Mouse (Mus musculus) limb, embryonic 12.5 days (tissue): ENCODE results near the gene Ddx39. TPM values are rescaled to one million over a fixed set of nuclear protein-coding genes. Genes with fewer than 3 reads are reported as not detected.

ENCODE experiments used
- ATAC-seq: fragments of 200-750 bp; cut with Nextera tagmentation; 2 replicates; pipeline ENCODE4 v1.8.0; 2017; ENCODE audit warnings: low read depth, moderate TSS enrichment; ENCODE audit not compliant: insufficient number of reproducible peaks, insufficient read depth, low FRiP score, low TSS enrichment
- H3K27ac ChIP-seq: fragments of 300-500 bp; sonication (generic); 2 replicates; pipeline ENCODE4 v1.5.1; 2016; ENCODE audit warnings: mild to moderate bottlenecking, moderate library complexity
- H3K27me3 ChIP-seq: fragments of 300-500 bp; sonication (generic); 2 replicates; pipeline ENCODE4 v1.6.1; 2016; ENCODE audit warnings: mild to moderate bottlenecking, moderate library complexity
- H3K36me3 ChIP-seq: fragments of 300-500 bp; sonication (generic); 2 replicates; pipeline ENCODE4 v1.6.1; 2016; ENCODE audit warnings: mild to moderate bottlenecking, moderate library complexity
- H3K4me1 ChIP-seq: fragments of 300-500 bp; sonication (generic); replicated peaks from 2 replicates; pipeline ENCODE4 v1.6.1; 2016
- H3K4me2 ChIP-seq: fragments of 300-500 bp; sonication (generic); 2 replicates; pipeline ENCODE4 v1.6.1; 2016; ENCODE audit warnings: mild to moderate bottlenecking, moderate library complexity
- H3K4me3 ChIP-seq: fragments of 300-500 bp; sonication (generic); replicated peaks from 2 replicates; pipeline ENCODE4 v1.5.1; 2016; ENCODE audit warnings: mild to moderate bottlenecking
- H3K9ac ChIP-seq: fragments of 300-500 bp; sonication (generic); replicated peaks from 2 replicates; pipeline ENCODE4 v1.6.1; 2016; ENCODE audit warnings: mild to moderate bottlenecking, moderate library complexity
- H3K9me3 ChIP-seq: fragments of 300-500 bp; sonication (generic); 2 replicates; pipeline ENCODE4 v1.6.1; 2016; ENCODE audit warnings: mild to moderate bottlenecking, moderate library complexity
- WGBS: fragments of 180-500 bp; shearing (Covaris S2); methylation state at CpG from one replicate; pipeline ENCODE4 v1.1.7; 2016; 5-methylcytosine and 5-hydroxymethylcytosine counted together
- polyA plus RNA-seq: library from polyadenylated mRNA; unstranded; fragments of >200 nt; fragmentation: Nextera tagmentation; extraction: Ambion mirVana; gene quantifications from 2 replicates; pipeline ENCODE4 v1.2.1, GENCODE M21; 2016

Ddx39 gene
- polyA plus RNA-seq, 1 experiment from 2014 or later: 155 TPM

- no peak overlapping the region for H3K27ac ChIP-seq
- H3K9me3 ChIP-seq: no peaks in the 10 kb centered on the region
- WGBS: 91% methylated on average over 11 of the region's 11 CpGs
- H3K27me3 ChIP-seq: no peaks in the 10 kb centered on the region
- H3K36me3 ChIP-seq: peaks cover 86% of the 10 kb centered on the region
- no peak for ATAC-seq
- no peak overlapping the region for H3K9ac ChIP-seq
- no peak overlapping the region for H3K4me2 ChIP-seq
- no peak overlapping the region for H3K4me3 ChIP-seq
- H3K4me1 ChIP-seq: no peaks in the 10 kb centered on the region
Measured at GRCm38 (mm10) chr8:83723447-83724083, 8.6 kb downstream of the Ddx39 start.

- no peak overlapping the region for H3K27ac ChIP-seq
- WGBS: 50% methylated on average over 15 of the region's 15 CpGs
- ATAC-seq: 0 out of 2 replicates have a peak, but pooled peaks have one; percentile 52
Measured at GRCm38 (mm10) chr8:83724697-83725482, 9.9 kb downstream of the Ddx39 start.

GRCm38 (mm10) chr8:83725521-83726102, 10.6 kb downstream of the Ddx39 start:
- no peak overlapping the region for H3K4me3 ChIP-seq
- no peak for ATAC-seq
- no peak overlapping the region for H3K9ac ChIP-seq
- H3K4me1 ChIP-seq: 0 out of 2 replicates have a peak, but pooled peaks cover 3% of the 10 kb centered on the region
- no peak overlapping the region for H3K4me2 ChIP-seq
- 91% methylated on average over 8 of the region's 8 CpGs for WGBS
- no peak overlapping the region for H3K27ac ChIP-seq
- H3K36me3 ChIP-seq: peaks cover 80% of the 10 kb centered on the region
- no peaks in the 10 kb centered on the region for H3K27me3 ChIP-seq
- H3K9me3 ChIP-seq: no peaks in the 10 kb centered on the region

More at GRCm38 (mm10) chr8:83724697-83725482, 9.9 kb downstream of the Ddx39 start:
- no peaks in the 10 kb centered on the region for H3K9me3 ChIP-seq
- 0 out of 2 replicates have a peak, but pooled peaks cover 3% of the 10 kb centered on the region for H3K4me1 ChIP-seq
- H3K4me3 ChIP-seq: no peak overlapping the region
- H3K36me3 ChIP-seq: peaks cover 83% of the 10 kb centered on the region
- no peaks in the 10 kb centered on the region for H3K27me3 ChIP-seq
- H3K4me2 ChIP-seq: no peak overlapping the region
- no peak overlapping the region for H3K9ac ChIP-seq

GRCm38 (mm10) chr8:83729009-83729807, 14.2 kb downstream of the Ddx39 start:
- H3K9ac ChIP-seq: no peak overlapping the region
- H3K27ac ChIP-seq: no peak overlapping the region
- ATAC-seq: no peak
- no peak overlapping the region for H3K4me3 ChIP-seq
- H3K4me2 ChIP-seq: no peak overlapping the region
- 0 out of 2 replicates have a peak, but pooled peaks cover 3% of the 10 kb centered on the region for H3K4me1 ChIP-seq
- H3K9me3 ChIP-seq: no peaks in the 10 kb centered on the region
- no peaks in the 10 kb centered on the region for H3K27me3 ChIP-seq
- 66% methylated on average over 11 of the region's 11 CpGs for WGBS
- peaks cover 60% of the 10 kb centered on the region for H3K36me3 ChIP-seq

- WGBS: 73% methylated on average over 5 of the region's 5 CpGs
- ATAC-seq: no peak
Measured at GRCm38 (mm10) chr8:83731906-83732305, 16.9 kb downstream of the Ddx39 start.

GRCm38 (mm10) chr8:83732919-83733318, 17.9 kb downstream of the Ddx39 start:
- Histone ChIP-seq H3K36me3 (peaks cover 33% of the 10 kb centered on the region), H3K9me3 (peaks cover 3% of the 10 kb centered on the region; the same call in 1 of the 2 replicates), H3K27me3 (no peaks in the 10 kb centered on the region), H3K4me3 (no peak overlapping the region), H3K4me1 (peaks cover 8% of the 10 kb centered on the region), H3K4me2 (no peak overlapping the region), H3K9ac (no peak overlapping the region), H3K27ac (no peak overlapping the region)
- WGBS: 85% methylated on average over 6 of the region's 6 CpGs
- ATAC-seq: no peak

More at GRCm38 (mm10) chr8:83731906-83732305, 16.9 kb downstream of the Ddx39 start:
- H3K36me3 ChIP-seq: peaks cover 37% of the 10 kb centered on the region
- no peaks in the 10 kb centered on the region for H3K9me3 ChIP-seq
- H3K4me3 ChIP-seq: no peak overlapping the region
- H3K27me3 ChIP-seq: no peaks in the 10 kb centered on the region
- no peak overlapping the region for H3K27ac ChIP-seq
- H3K9ac ChIP-seq: no peak overlapping the region
- 0 out of 2 replicates have a peak, but pooled peaks cover 3% of the 10 kb centered on the region for H3K4me1 ChIP-seq
- no peak overlapping the region for H3K4me2 ChIP-seq

GRCm38 (mm10) chr8:83736681-83737080, 21.7 kb downstream of the Ddx39 start:
- peaks cover 35% of the 10 kb centered on the region for H3K4me1 ChIP-seq
- no peak overlapping the region for H3K4me3 ChIP-seq
- H3K9me3 ChIP-seq: peaks cover 3% of the 10 kb centered on the region; the same call in 1 of the 2 replicates
- no peak overlapping the region for H3K9ac ChIP-seq
- 93% methylated on average over 4 of the region's 4 CpGs for WGBS
- no peak for ATAC-seq
- H3K27ac ChIP-seq: no peak overlapping the region
- H3K4me2 ChIP-seq: no peak overlapping the region
- H3K36me3 ChIP-seq: peaks cover 6% of the 10 kb centered on the region; the same call in 1 of the 2 replicates
- H3K27me3 ChIP-seq: peaks cover 5% of the 10 kb centered on the region; the same call in 1 of the 2 replicates

- WGBS: 86% methylated on average over 4 of the region's 4 CpGs
- H3K27ac ChIP-seq: peak overlapping the region; percentile 86; the same call in 1 of the 2 replicates
- H3K4me2 ChIP-seq: no peak overlapping the region
- ATAC-seq: no peak
- H3K4me1 ChIP-seq: peaks cover 35% of the 10 kb centered on the region
- peaks cover 3% of the 10 kb centered on the region; the same call in 1 of the 2 replicates for H3K9me3 ChIP-seq
- peaks cover 6% of the 10 kb centered on the region; the same call in 1 of the 2 replicates for H3K27me3 ChIP-seq
- no peak overlapping the region for H3K9ac ChIP-seq
- no peaks in the 10 kb centered on the region for H3K36me3 ChIP-seq
- H3K4me3 ChIP-seq: no peak overlapping the region
Measured at GRCm38 (mm10) chr8:83737346-83737745, 22.4 kb downstream of the Ddx39 start.

GRCm38 (mm10) chr8:83737852-83738562, 23.0 kb downstream of the Ddx39 start:
- H3K4me3 ChIP-seq: no peak overlapping the region
- H3K9ac ChIP-seq: no peak overlapping the region
- H3K27me3 ChIP-seq: peaks cover 6% of the 10 kb centered on the region; the same call in 1 of the 2 replicates
- no peaks in the 10 kb centered on the region for H3K36me3 ChIP-seq
- H3K9me3 ChIP-seq: peaks cover 3% of the 10 kb centered on the region; the same call in 1 of the 2 replicates
- no peak for ATAC-seq
- 78% methylated on average over 4 of the region's 4 CpGs for WGBS
- H3K4me1 ChIP-seq: peaks cover 35% of the 10 kb centered on the region
- H3K27ac ChIP-seq: peak overlapping the region; percentile 86
- 0 out of 2 replicates have a peak overlapping the region, but pooled peaks have one; percentile 93 for H3K4me2 ChIP-seq
